Mouse (Mus musculus) thymus, adult 2 months (tissue): ENCODE results near the gene Mul1. TPM values are rescaled to one million over a fixed set of nuclear protein-coding genes. Genes with fewer than 3 reads are reported as not detected.
A peak's percentile ranks its signal among the peaks of the same experiment; 100 is the strongest.

Experiments
- DNase-seq: peaks from one replicate; pipeline ENCODE4 v3.0.0; 2021
- H3K27ac ChIP-seq: fragments of 200-500 bp; 2 replicates; pipeline ENCODE4 v1.5.1; 2012; ENCODE audit warnings: low read length, control low read depth; ENCODE audit not compliant: control insufficient read depth, insufficient read depth
- H3K27me3 ChIP-seq: fragments of 200-500 bp; 2 replicates; pipeline ENCODE4 v1.6.1; 2012; ENCODE audit warnings: mild to moderate bottlenecking, low read length, moderate library complexity, mixed read lengths; ENCODE audit not compliant: control insufficient read depth, insufficient read depth
- H3K36me3 ChIP-seq: fragments of 200-500 bp; 2 replicates; pipeline ENCODE4 v1.6.1; 2012; ENCODE audit warnings: mild to moderate bottlenecking, low read length, moderate library complexity; ENCODE audit not compliant: control insufficient read depth, insufficient read depth
- H3K4me1 ChIP-seq: fragments of 200-500 bp; replicated peaks from 2 replicates; pipeline ENCODE4 v1.6.1; 2012; ENCODE audit warnings: low read length; ENCODE audit not compliant: control insufficient read depth, insufficient read depth
- H3K4me3 ChIP-seq: fragments of 200-500 bp; 2 replicates; pipeline ENCODE4 v1.5.1; 2012; ENCODE audit warnings: mild to moderate bottlenecking, low read length, control low read depth, moderate library complexity; ENCODE audit not compliant: control insufficient read depth, insufficient read depth
- CTCF ChIP-seq: fragments of 200-500 bp; IDR thresholded peaks from 2 replicates; pipeline ENCODE4 v1.5.1; 2012; ENCODE audit warnings: mild to moderate bottlenecking, control low read depth, low read length, moderate library complexity, borderline replicate concordance; ENCODE audit not compliant: control insufficient read depth, poor library complexity, insufficient read depth; ENCODE audit errors: extremely low read depth
- POLR2A ChIP-seq: fragments of 200-500 bp; IDR thresholded peaks from 2 replicates; pipeline ENCODE4 v1.6.1; 2012; ENCODE audit warnings: mild to moderate bottlenecking, low read length, control low read depth, moderate library complexity; ENCODE audit not compliant: control insufficient read depth, poor library complexity, insufficient read depth; ENCODE audit errors: extremely low read depth
- WGBS: fragments of 180-500 bp; shearing (Covaris S2); methylation state at CpG from one replicate; pipeline ENCODE4 v1.1.7; 2018; 5-methylcytosine and 5-hydroxymethylcytosine counted together
- polyA plus RNA-seq: library from polyadenylated mRNA; depleted of rRNA; stranded (reverse); fragments of >200 nt; gene quantifications from 2 replicates; pipeline ENCODE4 v1.2.3, GENCODE M21; 2012

Gene Mul1
- polyA plus RNA-seq, 1 experiment = 16.9 TPM

DNA sequence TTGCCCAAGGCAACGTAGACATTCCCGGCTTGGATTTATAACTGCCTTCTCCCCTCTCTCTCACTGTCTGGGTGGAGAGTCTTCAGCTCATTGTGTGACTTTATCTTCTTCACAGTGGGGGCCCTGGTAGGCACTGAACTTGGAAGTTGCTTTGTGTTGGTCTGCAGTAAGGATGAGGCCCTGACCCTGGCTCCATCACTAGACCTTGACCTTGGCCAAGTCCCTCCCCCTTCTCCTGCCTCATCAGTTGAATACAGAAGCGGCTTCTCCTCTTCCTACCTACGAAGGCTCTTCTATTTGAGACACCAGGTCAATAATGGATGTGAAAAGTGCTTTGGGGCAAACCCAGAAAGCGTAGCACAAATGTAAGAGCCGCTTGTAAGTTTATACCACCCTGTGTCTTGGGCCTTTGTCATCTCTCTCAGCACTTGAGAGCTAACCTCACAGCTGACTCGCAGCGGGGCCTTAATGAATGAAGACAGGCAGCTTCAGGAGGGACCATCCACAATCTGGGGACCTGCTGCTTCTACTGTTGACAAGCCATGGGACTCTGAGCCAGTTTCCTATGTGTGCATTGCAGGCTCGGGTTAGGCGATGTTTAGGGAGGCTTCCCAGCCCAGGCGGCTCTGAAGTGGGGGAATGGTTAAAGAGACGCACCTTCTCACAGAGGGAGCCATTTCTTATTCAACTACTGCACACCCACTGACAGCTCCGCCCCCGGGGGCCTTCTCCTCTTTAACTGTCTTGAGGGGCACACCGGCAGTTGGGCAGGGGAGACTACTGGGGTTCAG, 18.0 kb downstream of the Mul1 start:
- DNase-seq = no peak
- 45% methylated on average over 15 of the region's 15 CpGs for WGBS
- peaks cover 13% of the 10 kb centered on the region for H3K4me1 ChIP-seq
- no peaks in the 10 kb centered on the region for H3K36me3 ChIP-seq
- no peak for TF ChIP-seq POLR2A
- H3K4me3 ChIP-seq = no peak overlapping the region
- H3K27ac ChIP-seq = no peak overlapping the region
- peaks cover 35% of the 10 kb centered on the region for H3K27me3 ChIP-seq

DNA sequence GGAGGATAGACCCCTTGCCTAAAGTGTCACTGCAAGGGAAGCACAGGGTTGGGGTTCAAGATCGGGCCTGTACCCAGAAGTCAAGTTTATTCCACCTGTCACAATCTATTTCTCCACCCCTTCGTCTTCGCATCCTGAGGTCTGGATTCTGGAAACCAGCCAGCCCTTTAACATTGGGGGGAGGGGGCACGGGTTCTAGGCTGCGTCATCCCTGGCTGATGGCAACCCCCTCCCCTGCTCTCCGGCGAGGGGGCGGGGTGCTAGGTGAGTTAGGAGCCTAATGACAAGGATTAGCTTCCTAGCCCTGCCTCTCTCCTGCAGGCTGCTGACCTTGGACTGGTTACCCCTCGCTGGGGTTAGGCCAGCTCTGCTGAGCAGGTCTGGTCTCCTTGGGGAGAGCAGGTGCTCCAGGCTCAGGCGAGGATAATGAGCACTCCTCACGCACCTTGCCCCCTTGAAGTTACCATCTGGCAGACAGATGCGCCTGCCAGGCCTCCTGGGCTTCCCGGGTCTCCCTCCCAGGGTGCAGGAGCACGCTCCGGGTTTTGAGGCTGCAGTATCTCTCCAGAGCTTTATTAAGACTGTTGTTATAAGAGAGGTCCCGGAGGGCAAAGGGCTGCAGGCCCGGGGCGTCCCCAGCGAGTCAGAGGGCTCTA, 18.8 kb downstream of the Mul1 start:
- Histone ChIP-seq H3K4me3 (no peak overlapping the region), H3K4me1 (peaks cover 12% of the 10 kb centered on the region), H3K27me3 (peaks cover 35% of the 10 kb centered on the region), H3K36me3 (no peaks in the 10 kb centered on the region), H3K27ac (no peak overlapping the region)
- WGBS = 18% methylated on average over 19 of the region's 19 CpGs
- TF ChIP-seq POLR2A (no peak), CTCF (no peak)
- DNase-seq = no peak

DNA sequence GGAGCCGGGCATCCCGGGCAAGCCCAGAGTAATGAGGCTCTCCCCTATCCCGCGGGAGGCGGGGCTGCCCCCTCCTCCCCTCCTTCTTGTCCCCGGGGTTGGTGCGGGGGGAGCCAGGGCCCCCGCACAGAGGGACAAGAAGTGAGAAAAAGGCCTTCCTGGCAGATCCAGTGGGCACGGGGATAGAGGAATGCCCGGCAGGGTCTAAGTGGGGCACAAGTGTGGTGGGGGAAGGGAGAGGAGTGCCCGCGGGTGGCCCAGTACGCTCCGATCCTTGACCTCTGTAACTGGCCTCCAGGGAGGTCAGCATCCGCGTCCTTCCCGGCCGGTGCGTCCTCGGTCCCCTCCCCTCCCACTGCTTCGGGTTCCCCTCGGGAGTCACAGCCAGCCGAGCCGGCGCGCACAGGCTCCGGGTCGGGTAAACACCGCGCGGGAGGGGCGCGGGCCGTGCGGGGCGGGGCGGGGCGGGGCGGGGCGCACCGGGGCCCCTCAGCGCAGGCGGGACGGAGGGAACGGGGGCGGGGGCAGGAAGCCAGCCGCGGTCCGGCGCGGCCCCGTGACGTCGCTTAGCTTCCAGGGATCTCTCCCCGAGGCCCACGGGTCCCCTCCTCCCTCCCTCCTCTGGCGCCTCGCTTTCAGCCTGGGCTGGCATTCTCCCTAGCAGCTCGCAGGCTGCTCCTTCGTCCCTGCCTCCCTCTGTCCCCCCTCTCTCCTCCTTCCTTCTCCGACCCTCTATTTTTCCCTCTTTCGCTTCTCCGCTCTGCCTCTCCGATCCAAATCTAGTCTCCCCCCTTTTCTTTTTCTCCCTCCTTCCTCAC, 19.5 kb downstream of the Mul1 start, which contains the start of gene Camk2n1:
Gene Camk2n1, plus strand, starts transcription at position 562 of the 818 bp plus-strand sequence.
- Histone ChIP-seq H3K36me3 (no peaks in the 10 kb centered on the region), H3K4me1 (peaks cover 12% of the 10 kb centered on the region), H3K4me3 (peak within 1 kb of the TSS; percentile 55), H3K27me3 (peaks cover 35% of the 10 kb centered on the region), H3K27ac (no peak within 1 kb of the TSS)
- TF ChIP-seq CTCF = no peak
- no peak for TF ChIP-seq POLR2A
- DNase-seq = peak; percentile 41
- 2% methylated on average over 48 of the region's 64 CpGs for WGBS

DNA sequence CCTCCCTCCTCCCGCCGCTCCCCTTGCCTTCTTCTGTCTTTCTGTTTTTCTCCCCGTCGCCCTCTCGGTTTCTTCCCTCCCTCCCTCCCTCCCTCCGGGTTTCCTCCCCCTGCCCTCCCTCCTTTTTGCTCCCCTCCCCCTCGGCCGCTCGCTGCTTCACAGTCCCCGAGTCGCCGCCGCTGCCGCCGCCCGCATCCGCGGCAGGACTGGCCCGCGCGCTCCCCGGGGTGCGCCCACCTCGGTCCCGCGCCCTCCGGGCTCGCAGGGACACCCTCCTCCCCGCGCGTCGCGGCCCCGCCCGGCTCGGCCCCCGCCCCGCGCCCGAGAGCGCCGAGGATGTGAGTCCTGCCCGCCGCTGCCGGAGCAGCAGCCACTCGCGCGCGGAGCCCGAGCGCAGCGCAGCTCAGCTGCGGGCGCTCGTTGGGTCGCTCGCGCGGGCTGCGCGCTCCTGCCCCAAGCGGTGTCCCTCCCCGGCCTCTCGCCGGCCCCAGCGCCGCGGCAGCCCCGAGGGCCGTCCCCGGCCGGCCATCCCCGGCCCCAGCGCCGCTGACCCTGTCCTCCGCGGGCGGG, 20.2 kb downstream of the Mul1 start:
- WGBS = 4% methylated on average over 78 of the region's 78 CpGs
- no peaks in the 10 kb centered on the region for H3K36me3 ChIP-seq
- H3K27me3 ChIP-seq = peaks cover 35% of the 10 kb centered on the region
- H3K4me1 ChIP-seq = peaks cover 12% of the 10 kb centered on the region
- peak; percentile 49 for DNase-seq
- peak overlapping the region; percentile 55 for H3K4me3 ChIP-seq
- H3K27ac ChIP-seq = no peak overlapping the region
- no peak for TF ChIP-seq CTCF
- no peak for TF ChIP-seq POLR2A

DNA sequence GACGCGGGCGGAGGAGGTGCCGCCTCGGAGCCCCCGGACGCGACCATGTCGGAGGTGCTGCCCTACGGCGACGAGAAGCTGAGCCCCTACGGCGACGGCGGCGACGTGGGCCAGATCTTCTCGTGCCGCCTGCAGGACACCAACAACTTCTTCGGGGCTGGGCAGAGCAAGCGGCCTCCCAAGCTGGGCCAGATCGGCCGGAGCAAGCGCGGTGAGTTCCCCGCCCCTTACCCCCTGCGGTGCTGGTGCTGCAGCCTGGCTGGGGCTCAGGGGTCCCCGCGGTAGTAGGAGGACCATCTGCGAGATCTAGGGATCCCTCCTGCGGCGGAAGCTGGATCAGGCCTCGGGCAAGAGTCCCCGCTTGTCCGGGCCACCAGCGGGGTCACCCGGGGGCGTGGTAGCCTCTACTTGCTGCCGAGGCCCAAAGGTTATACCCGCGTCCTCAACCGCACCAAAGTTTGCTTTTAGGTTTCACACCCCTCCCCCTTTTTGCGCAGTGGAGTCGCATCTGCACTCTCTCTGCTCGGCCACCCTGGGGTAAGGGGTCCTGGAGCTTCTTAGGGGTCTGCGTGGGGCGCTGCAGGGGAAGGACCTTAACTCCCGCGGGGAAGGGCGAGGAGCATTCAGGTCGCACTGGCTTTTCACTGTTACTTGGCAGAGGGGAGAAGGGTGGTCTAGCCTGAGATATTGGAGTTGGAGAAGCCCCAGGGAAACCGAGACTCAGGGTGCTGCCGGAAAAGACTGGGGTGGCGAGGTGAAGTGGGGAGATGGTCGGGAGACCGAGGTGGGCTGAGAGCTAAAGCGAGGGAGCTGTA, 20.9 kb downstream of the Mul1 start:
- Histone ChIP-seq H3K4me1 (peaks cover 12% of the 10 kb centered on the region), H3K4me3 (peak overlapping the region; percentile 55), H3K36me3 (no peaks in the 10 kb centered on the region), H3K27me3 (peaks cover 35% of the 10 kb centered on the region), H3K27ac (no peak overlapping the region)
- 7% methylated on average over 58 of the region's 58 CpGs for WGBS
- TF ChIP-seq CTCF = no peak
- TF ChIP-seq POLR2A = no peak
- DNase-seq = no peak

DNA sequence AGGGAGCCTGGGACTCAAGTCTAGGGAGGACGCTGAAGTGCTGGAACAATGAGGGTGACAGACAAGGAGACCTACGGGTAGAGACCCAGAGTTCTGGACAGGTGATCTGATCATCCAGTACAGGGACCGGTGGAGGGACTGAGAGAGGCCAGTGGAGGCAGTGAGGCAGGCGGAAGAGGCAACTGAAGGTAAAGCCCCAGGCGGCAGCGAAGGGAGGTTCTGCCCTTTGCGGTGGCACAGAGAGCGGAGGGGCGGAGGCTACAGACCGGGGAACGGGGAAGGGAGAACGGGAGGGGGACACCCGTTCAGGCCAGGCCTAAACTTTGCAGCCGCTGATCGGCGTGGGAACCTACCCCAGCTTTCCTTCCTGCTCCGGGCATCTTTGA, 21.5 kb downstream of the Mul1 start:
- WGBS = 2% methylated on average over 16 of the region's 17 CpGs
- Histone ChIP-seq H3K4me1 (peaks cover 12% of the 10 kb centered on the region), H3K27ac (no peak overlapping the region), H3K27me3 (peaks cover 35% of the 10 kb centered on the region), H3K4me3 (peak overlapping the region; percentile 13; the same call in 1 of the 2 replicates), H3K36me3 (no peaks in the 10 kb centered on the region)
- DNase-seq = no peak
- TF ChIP-seq CTCF (no peak), POLR2A (no peak)
